Mouse (Mus musculus): ENCODE results near the gene Mindy4. TPM values are rescaled to one million over a fixed set of nuclear protein-coding genes. Genes with fewer than 3 reads are reported as not detected.

Gene Mindy4
- total and polyA plus RNA-seq, 3 experiments, result not detected

DNA sequence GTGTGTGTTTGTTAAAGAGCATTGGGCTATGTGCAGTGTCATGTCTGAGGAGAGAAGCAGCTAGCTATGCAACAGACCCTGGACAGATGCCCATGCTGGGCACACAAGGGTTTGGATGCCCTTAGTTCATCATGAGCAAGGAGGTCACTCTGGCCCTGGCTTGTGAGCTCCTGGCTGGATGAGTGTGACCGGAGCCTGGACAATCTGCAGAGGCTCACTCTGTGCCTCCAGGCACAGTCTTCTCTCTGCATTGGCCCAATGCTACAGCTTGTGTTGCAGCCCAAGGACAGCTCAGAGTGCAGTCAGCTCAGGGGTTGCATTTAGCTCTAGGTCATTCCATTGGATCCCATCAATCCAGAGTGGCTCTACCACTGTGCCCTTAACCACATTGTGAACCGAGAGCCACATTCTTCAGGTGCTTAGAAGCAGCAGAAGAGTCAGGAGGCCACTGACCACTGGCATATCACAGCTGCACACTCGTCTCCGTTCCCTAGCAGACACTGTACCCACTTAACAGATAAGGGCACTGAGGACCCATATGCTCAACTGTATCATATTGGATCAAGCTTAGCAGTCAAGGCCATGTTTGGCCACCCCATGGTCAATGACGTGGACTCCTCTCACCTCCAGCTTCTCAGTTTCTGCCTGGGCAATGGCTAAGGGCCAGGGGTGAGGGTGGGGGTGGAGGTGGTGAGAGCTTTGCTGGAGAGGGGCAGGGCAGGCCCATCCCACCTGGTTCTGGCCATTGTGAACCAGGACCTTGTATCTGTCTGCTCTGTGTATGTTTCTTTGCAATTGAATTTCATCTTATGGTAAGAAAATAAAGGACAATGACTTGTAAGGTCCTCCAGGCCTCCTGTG is 144.8 kb downstream of the Mindy4 start:
- dilution Hi-C loops (cut with MboI; ENCODE audit: extremely low pct_ligation_motif_present, extremely low pct_unique_long_range_greater_than_20kb, low sequenced_read_pairs), result no loop called here
- no peak overlapping the region for H3K4me3 ChIP-seq (replicated peaks in 1 of 3; ENCODE audit: low read depth in 2 of 3, low read length in 2 of 3, poor library complexity in 1 of 3)
- no peaks in the 10 kb centered on the region for H3K4me1 ChIP-seq (ENCODE audit: control insufficient read depth in 1 of 2, insufficient read depth in 2 of 2)
- no peak for DNase-seq (ENCODE audit: extremely low read depth)
- no peaks in the 10 kb centered on the region for H3K36me3 ChIP-seq (replicated peaks in 1 of 2; ENCODE audit: control insufficient read depth in 1 of 2, insufficient read depth in 1 of 2, low read length in 1 of 2)
- in situ Hi-C loops (cut with MboI; ENCODE audit: low pct_ligation_motif_present, low pct_unique_long_range_greater_than_20kb, low sequenced_read_pairs), result no loop called here
- H3K9ac ChIP-seq (ENCODE audit: insufficient read depth, low read depth), result no peak overlapping the region
- no peak for TF ChIP-seq MAX (IDR thresholded peaks at IDR 0.05; ENCODE audit: low read length)
- no peak for TF ChIP-seq TCF12 (IDR thresholded peaks at IDR 0.05; ENCODE audit: low read depth, low read length)
- no peak for TF ChIP-seq EP300 (IDR thresholded peaks at IDR 0.05; ENCODE audit: low read length)
- TF ChIP-seq JUN (IDR thresholded peaks at IDR 0.05; ENCODE audit: insufficient read depth, low read depth, low read length), result no peak
- TF ChIP-seq MYC (IDR thresholded peaks at IDR 0.05; ENCODE audit: low read depth, low read length), result no peak
- no peak for TF ChIP-seq TBP (conservative IDR thresholded peaks at IDR 0.05; ENCODE audit: low read depth, low read length)
- TF ChIP-seq UBTF (IDR thresholded peaks at IDR 0.05; ENCODE audit: low read depth, low read length), result no peak
- TF ChIP-seq HCFC1 (IDR thresholded peaks at IDR 0.05; ENCODE audit: low read depth, low read length), result no peak
- no peak for TF ChIP-seq GABPA (IDR thresholded peaks at IDR 0.05; ENCODE audit: insufficient replicate concordance, low read depth, low read length)
- TF ChIP-seq NRF1 (IDR thresholded peaks at IDR 0.05; ENCODE audit: low read depth, low read length), result no peak
- no peak for TF ChIP-seq MAFK (IDR thresholded peaks at IDR 0.05; ENCODE audit: insufficient replicate concordance, low read length)
- TF ChIP-seq NELFE (IDR thresholded peaks at IDR 0.05; ENCODE audit: low read depth, low read length), result no peak
- TF ChIP-seq KAT2A (IDR thresholded peaks at IDR 0.05; ENCODE audit: insufficient replicate concordance, low read length), result no peak
- TF ChIP-seq POLR2AphosphoS2 (IDR thresholded peaks at IDR 0.05; ENCODE audit: low read depth, low read length), result no peak
- TF ChIP-seq USF1 (IDR thresholded peaks at IDR 0.05; ENCODE audit: low read depth, low read length), result no peak
- no peaks in the 10 kb centered on the region for H3K79me2 ChIP-seq (replicated peaks; ENCODE audit: control insufficient read depth, extremely low read depth, insufficient read depth, poor library complexity, severe bottlenecking)
- H3K27me3 ChIP-seq (replicated peaks), result peaks cover 92% of the 10 kb centered on the region
- peaks cover 5% of the 10 kb centered on the region for H3K9me3 ChIP-seq (replicated peaks; ENCODE audit: low read length)
- H3K4me2 ChIP-seq (ENCODE audit: insufficient read depth, low read depth, poor library complexity, severe bottlenecking), result no peak overlapping the region
- H3K27ac ChIP-seq (ENCODE audit: insufficient read depth, low read depth), result no peak overlapping the region

DNA sequence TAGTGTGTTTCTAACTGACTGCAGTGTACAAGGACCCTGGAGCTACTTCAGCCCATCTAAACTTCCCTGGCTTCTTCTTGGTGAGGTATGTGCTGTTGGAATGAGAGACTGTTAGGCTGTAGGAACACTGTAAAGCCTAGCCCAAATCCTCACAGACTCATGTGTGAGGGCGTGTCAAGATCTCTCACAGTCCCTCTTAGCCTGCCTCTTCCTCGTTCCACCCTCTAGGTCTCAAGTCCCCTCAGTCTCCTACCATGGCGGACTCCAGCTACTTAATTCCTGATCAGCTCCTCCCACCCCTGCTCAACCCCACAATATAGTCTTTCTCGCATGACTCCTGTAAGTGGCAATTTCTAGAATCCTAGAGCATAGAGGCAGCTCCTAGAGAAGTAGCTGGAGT is 146.0 kb downstream of the Mindy4 start:
- H3K9me3 ChIP-seq (replicated peaks; ENCODE audit: low read length), result peaks cover 5% of the 10 kb centered on the region
- H3K4me3 ChIP-seq (replicated peaks in 1 of 3; ENCODE audit: low read depth in 2 of 3, low read length in 2 of 3, poor library complexity in 1 of 3), result no peak overlapping the region
- H3K27me3 ChIP-seq (replicated peaks), result peaks cover 91% of the 10 kb centered on the region
- no peaks in the 10 kb centered on the region for H3K36me3 ChIP-seq (replicated peaks in 1 of 2; ENCODE audit: control insufficient read depth in 1 of 2, insufficient read depth in 1 of 2, low read length in 1 of 2)
- no peaks in the 10 kb centered on the region for H3K4me1 ChIP-seq (ENCODE audit: control insufficient read depth in 1 of 2, insufficient read depth in 2 of 2)
- in situ Hi-C loops (cut with MboI; ENCODE audit: low pct_ligation_motif_present, low pct_unique_long_range_greater_than_20kb, low sequenced_read_pairs) (no loop called here), dilution Hi-C loops (cut with MboI; ENCODE audit: extremely low pct_ligation_motif_present, extremely low pct_unique_long_range_greater_than_20kb, low sequenced_read_pairs) (no loop called here)
- no peak overlapping the region for H3K4me2 ChIP-seq (ENCODE audit: insufficient read depth, low read depth, poor library complexity, severe bottlenecking)
- H3K9ac ChIP-seq (ENCODE audit: insufficient read depth, low read depth), result no peak overlapping the region
- TF ChIP-seq EP300 (IDR thresholded peaks at IDR 0.05; ENCODE audit: low read length) (no peak), RAD21 (IDR thresholded peaks at IDR 0.05; ENCODE audit: low read depth, low read length) (no peak), SIN3A (IDR thresholded peaks at IDR 0.05; ENCODE audit: low read length) (no peak), USF1 (IDR thresholded peaks at IDR 0.05; ENCODE audit: low read depth, low read length) (no peak), NELFE (IDR thresholded peaks at IDR 0.05; ENCODE audit: low read depth, low read length) (no peak), CTCF (conservative IDR thresholded peaks at IDR 0.05 in 1 of 2, IDR thresholded peaks at IDR 0.05 in 1 of 2; ENCODE audit: low read depth in 2 of 2, low read length in 2 of 2) (no peak), ELF1 (IDR thresholded peaks at IDR 0.05; ENCODE audit: low read depth, low read length) (no peak), JUND (conservative IDR thresholded peaks at IDR 0.05; ENCODE audit: low read depth, low read length) (no peak)
- H3K79me2 ChIP-seq (replicated peaks; ENCODE audit: control insufficient read depth, extremely low read depth, insufficient read depth, poor library complexity, severe bottlenecking), result no peaks in the 10 kb centered on the region
- no peak overlapping the region for H3K27ac ChIP-seq (ENCODE audit: insufficient read depth, low read depth)
- DNase-seq (ENCODE audit: extremely low read depth), result no peak
